Comparison of ENCODE assay signal across 1 mouse cellular context in genomic region chr13:55523951-55524600, GRCm38 (mm10).
TF ChIP-seq lines count a peak whose summit lies in the region.

No protein-coding gene starts in this region.

TF ChIP-seq in ES-E14, 5 proteins besides CTCF, POLR2A, EP300 and RAD21:
- TF ChIP-seq ZNF384 (IDR thresholded peaks at IDR 0.05; ENCODE audit: low read depth, low read length), result no peak
- no peak for TF ChIP-seq MAFK (IDR thresholded peaks at IDR 0.05; ENCODE audit: insufficient read depth, low read depth, low read length)
- no peak for TF ChIP-seq CHD2 (IDR thresholded peaks at IDR 0.05; ENCODE audit: low read depth, low read length)
- TF ChIP-seq HCFC1 (IDR thresholded peaks at IDR 0.05; ENCODE audit: borderline replicate concordance, insufficient read depth, low read length), result no peak
- no peak for TF ChIP-seq ZC3H11A (IDR thresholded peaks at IDR 0.05; ENCODE audit: borderline replicate concordance, low read depth, low read length)
TF ChIP-seq in ES-E14: peak in this region for 0.
